Mouse (Mus musculus) midbrain, postnatal 0 days (tissue): ENCODE measurements around the gene Dbnl. TPM values are rescaled to one million over a fixed set of nuclear protein-coding genes. Genes with fewer than 3 reads are reported as not detected.

Experiments
- ATAC-seq: fragments of 200-750 bp; cut with Nextera tagmentation; 2 replicates; pipeline ENCODE4 v1.8.0; 2017; ENCODE audit warnings: moderate number of reproducible peaks, mild to moderate bottlenecking, moderate TSS enrichment, moderate library complexity; ENCODE audit not compliant: low FRiP score
- DNase-seq: peaks from one replicate; pipeline ENCODE4 v3.0.0-alpha.2; 2015; ENCODE audit warnings: low spot score
- H3K27ac ChIP-seq: fragments of 300-500 bp; sonication (generic); 2 replicates; pipeline ENCODE4 v1.5.1; 2014; ENCODE audit warnings: low read depth, mild to moderate bottlenecking, low read length, mixed read lengths
- H3K27me3 ChIP-seq: fragments of 300-500 bp; sonication (generic); 2 replicates; pipeline ENCODE4 v1.6.1; 2014; ENCODE audit warnings: low read length, control low read depth, mixed read lengths; ENCODE audit not compliant: insufficient read depth
- H3K36me3 ChIP-seq: fragments of 300-500 bp; sonication (generic); 2 replicates; pipeline ENCODE4 v1.6.1; 2014; ENCODE audit warnings: low read length, control low read depth, mixed read lengths; ENCODE audit not compliant: insufficient read depth
- H3K4me1 ChIP-seq: fragments of 300-500 bp; sonication (generic); 2 replicates; pipeline ENCODE4 v1.6.1; 2014; ENCODE audit warnings: mild to moderate bottlenecking, control low read depth, antibody characterized with exemption, low read length, mixed read lengths; ENCODE audit not compliant: insufficient read depth
- H3K4me2 ChIP-seq: fragments of 300-500 bp; sonication (generic); 2 replicates; pipeline ENCODE4 v1.6.1; 2014; ENCODE audit warnings: low read depth, mild to moderate bottlenecking, low read length, mixed read lengths; ENCODE audit not compliant: poor library complexity, severe bottlenecking
- H3K4me3 ChIP-seq: fragments of 300-500 bp; sonication (generic); 2 replicates; pipeline ENCODE4 v1.5.1; 2014; ENCODE audit warnings: low read depth, mild to moderate bottlenecking, low read length, moderate library complexity
- H3K9ac ChIP-seq: fragments of 300-500 bp; sonication (generic); replicated peaks from 2 replicates; pipeline ENCODE4 v1.6.1; 2014; ENCODE audit warnings: mild to moderate bottlenecking, low read length, moderate library complexity, mixed read lengths; ENCODE audit not compliant: poor library complexity, severe bottlenecking
- H3K9me3 ChIP-seq: fragments of 300-500 bp; sonication (generic); 2 replicates; pipeline ENCODE4 v1.6.1; 2016; ENCODE audit warnings: low read length, control low read depth
- CTCF ChIP-seq: IDR thresholded peaks from 2 replicates; pipeline ENCODE4 v1.5.1; 2016; ENCODE audit warnings: antibody characterized with exemption, mild to moderate bottlenecking
- WGBS: fragments of 180-500 bp; shearing (Covaris S2); extraction: QIAGEN DNeasy Blood & Tissue Kit; methylation state at CpG from one replicate; pipeline ENCODE4 v1.1.7; 2014; 5-methylcytosine and 5-hydroxymethylcytosine counted together
- polyA plus RNA-seq: library from polyadenylated mRNA; unstranded; fragments of >200 nt; fragmentation: Nextera tagmentation; extraction: Ambion mirVana; gene quantifications from 2 replicates; pipeline ENCODE4 v1.2.1, GENCODE M21; 2015
- total RNA-seq: library from RNA; depleted of rRNA; stranded (reverse); fragments of >200 nt; gene quantifications from 2 replicates; pipeline ENCODE4 v1.2.3, GENCODE M21; 2014

Gene Dbnl
- total and polyA plus RNA-seq, 2 experiments from 2014 or later = 82.2 to 135 TPM

DNA sequence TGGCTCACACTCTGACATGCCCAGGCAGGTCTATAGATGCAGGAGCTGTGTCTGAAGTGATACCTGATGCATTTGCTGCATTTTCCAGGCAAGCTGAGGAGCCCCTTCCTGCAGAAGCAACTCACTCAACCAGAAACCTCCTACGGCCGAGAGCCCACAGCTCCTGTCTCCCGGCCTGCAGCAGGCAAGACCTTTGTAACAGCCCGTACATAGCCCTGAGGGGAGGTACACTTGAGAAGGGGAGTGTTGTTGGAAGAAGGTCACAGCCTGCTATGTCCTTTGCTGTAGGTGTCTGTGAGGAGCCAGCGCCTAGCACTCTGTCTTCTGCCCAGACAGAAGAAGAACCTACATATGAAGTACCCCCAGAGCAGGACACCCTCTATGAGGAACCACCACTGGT lies 9.6 kb downstream of the Dbnl start:
- Histone ChIP-seq H3K4me3 (no peak overlapping the region), H3K27me3 (no peaks in the 10 kb centered on the region), H3K9me3 (no peaks in the 10 kb centered on the region), H3K27ac (no peak overlapping the region), H3K9ac (no peak overlapping the region), H3K36me3 (peaks cover 78% of the 10 kb centered on the region), H3K4me1 (no peaks in the 10 kb centered on the region), H3K4me2 (no peak overlapping the region)
- DNase-seq (no peak), ATAC-seq (no peak)
- no peak for TF ChIP-seq CTCF
- 93% methylated on average over 5 of the region's 5 CpGs for WGBS

DNA sequence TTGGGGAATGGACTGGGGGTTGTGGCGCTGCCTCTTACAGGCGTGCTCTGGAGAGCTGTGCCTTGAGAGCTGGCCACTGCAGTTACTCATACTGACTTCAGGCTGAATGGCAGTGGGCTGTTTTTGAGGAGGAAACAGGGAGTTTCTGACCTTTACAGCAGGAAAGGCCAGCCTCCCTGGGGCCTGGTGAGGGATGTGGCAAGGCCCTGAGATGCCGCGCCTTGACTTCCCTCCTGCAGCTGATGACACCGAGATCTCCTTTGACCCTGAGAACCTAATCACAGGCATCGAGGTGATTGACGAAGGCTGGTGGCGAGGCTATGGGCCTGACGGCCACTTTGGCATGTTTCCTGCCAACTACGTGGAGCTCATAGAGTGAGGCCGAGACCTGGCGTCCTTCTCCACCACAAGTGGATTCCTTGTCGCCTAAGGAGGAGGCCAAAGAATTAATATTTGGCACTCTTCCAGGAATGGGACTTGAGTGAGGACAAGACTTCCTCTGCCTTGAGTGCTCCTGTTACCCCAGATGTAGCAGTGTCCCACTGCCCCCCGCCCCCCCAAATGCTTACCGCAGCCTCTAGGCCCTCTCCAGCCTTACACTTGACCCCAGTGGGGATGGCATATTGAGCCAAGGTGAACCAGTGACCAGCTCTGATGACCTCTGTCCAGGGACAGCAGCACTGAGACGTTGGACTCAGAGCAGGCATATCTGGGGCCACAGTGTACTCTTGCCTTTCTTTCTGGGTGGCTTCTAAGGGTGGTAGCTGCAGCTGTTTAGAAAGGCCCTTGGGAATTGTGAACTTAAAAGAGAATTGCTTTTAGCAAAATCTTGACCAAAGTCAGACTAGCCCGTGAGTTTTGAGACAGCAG lies 11.6 kb downstream of the Dbnl start:
- Histone ChIP-seq H3K4me1 (0 out of 2 replicates have a peak, but pooled peaks cover 5% of the 10 kb centered on the region), H3K4me2 (no peak overlapping the region), H3K36me3 (peaks cover 63% of the 10 kb centered on the region), H3K9ac (no peak overlapping the region), H3K9me3 (no peaks in the 10 kb centered on the region), H3K27me3 (no peaks in the 10 kb centered on the region), H3K4me3 (no peak overlapping the region), H3K27ac (no peak overlapping the region)
- no peak for TF ChIP-seq CTCF
- ATAC-seq (no peak), DNase-seq (no peak)
- WGBS = 90% methylated on average over 17 of the region's 17 CpGs

DNA sequence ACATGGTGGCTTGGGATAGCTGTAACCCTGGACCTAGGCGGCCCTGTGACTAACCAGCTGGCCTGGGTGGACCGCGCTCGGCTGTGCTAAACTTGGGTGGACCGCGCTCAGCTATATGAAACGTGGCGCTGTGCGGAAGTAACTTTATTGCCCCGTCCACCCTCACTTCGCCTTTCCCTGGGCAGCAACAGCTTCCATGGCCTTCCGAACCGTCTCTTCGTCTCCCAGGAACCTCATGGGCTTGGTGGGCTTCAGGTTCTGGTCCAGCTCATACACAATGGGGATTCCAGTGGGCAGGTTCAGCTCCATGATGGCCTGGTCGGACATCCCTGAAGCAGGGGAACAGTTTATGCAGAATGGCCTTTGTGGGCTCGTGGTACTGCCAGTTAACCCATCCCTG lies 13.2 kb downstream of the Dbnl start:
- TF ChIP-seq CTCF = no peak

DNA sequence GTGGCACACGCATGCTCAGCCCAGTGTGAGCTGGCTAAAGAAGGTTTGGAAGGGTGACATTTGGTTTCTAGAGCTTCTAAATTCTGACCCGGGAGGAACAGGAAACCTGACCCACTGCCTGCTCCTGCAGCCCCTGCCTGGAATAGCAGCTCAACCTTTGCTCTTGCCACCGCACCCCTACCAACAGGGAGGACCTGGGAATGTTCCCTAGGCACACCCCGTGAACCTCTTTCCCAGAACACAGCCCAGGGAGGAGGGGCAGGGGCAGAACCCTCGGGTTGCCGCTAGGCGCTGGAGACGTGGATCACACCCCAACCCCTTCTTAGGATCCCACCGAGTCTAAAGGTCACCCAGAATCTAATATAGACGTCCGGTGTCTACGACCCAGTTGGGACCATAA lies 13.7 kb downstream of the Dbnl start:
- Histone ChIP-seq H3K4me3 (no peak overlapping the region), H3K4me2 (no peak overlapping the region), H3K9me3 (no peaks in the 10 kb centered on the region), H3K27ac (no peak overlapping the region), H3K27me3 (no peaks in the 10 kb centered on the region), H3K4me1 (0 out of 2 replicates have a peak, but pooled peaks cover 5% of the 10 kb centered on the region), H3K36me3 (peaks cover 43% of the 10 kb centered on the region), H3K9ac (no peak overlapping the region)
- 75% methylated on average over 12 of the region's 12 CpGs for WGBS
- no peak for TF ChIP-seq CTCF
- ATAC-seq (0 out of 2 replicates have a peak, but pooled peaks have one; percentile 4), DNase-seq (no peak)

More for the DNA sequence above, 13.2 kb downstream of the Dbnl start:
- 95% methylated on average over 16 of the region's 16 CpGs for WGBS
- H3K4me2 ChIP-seq = no peak overlapping the region
- peaks cover 48% of the 10 kb centered on the region for H3K36me3 ChIP-seq
- no peak overlapping the region for H3K9ac ChIP-seq
- no peaks in the 10 kb centered on the region for H3K27me3 ChIP-seq
- no peak overlapping the region for H3K4me3 ChIP-seq
- H3K27ac ChIP-seq = no peak overlapping the region
- H3K4me1 ChIP-seq = 0 out of 2 replicates have a peak, but pooled peaks cover 5% of the 10 kb centered on the region
- H3K9me3 ChIP-seq = no peaks in the 10 kb centered on the region
- DNase-seq (no peak), ATAC-seq (no peak)

DNA sequence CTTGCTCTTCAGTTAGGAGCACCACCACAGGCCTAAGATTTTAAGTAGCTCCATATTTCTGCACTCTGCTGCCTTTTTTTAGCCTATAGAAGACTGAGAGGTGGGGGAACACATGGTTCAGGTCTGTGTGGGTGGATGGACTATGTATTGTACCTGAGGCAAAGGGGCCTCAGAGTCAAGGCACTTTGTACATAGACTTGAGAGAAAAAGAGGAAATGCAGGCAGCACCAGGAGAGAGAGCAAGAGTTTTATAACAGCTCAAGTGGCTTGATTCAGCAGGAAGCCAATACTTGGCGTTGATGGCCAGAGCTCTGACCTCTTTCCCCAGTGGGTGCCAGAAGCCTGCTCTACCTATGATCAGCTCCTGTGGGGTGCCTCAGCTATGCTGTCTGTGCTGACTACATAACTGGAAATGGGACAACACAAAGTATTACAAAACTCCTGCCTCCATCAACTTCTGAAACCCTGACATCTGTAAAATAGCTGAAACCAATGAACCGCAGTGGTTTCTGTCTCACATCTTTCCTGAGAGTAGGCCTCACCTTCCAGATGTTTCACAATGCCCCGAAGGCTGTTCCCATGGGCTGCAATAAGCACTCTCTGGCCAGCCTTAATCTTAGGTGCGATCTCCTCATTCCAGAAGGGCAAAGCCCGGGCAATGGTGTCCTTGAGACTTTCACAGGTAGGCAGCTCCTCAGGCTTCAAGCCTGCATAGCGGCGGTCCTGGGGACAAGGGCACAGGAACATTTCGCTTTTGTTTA lies 14.3 kb downstream of the Dbnl start:
- Histone ChIP-seq H3K9me3 (no peaks in the 10 kb centered on the region), H3K27me3 (no peaks in the 10 kb centered on the region), H3K27ac (no peak overlapping the region), H3K36me3 (peaks cover 37% of the 10 kb centered on the region), H3K9ac (no peak overlapping the region), H3K4me2 (no peak overlapping the region), H3K4me3 (no peak overlapping the region), H3K4me1 (0 out of 2 replicates have a peak, but pooled peaks cover 5% of the 10 kb centered on the region)
- DNase-seq (no peak), ATAC-seq (no peak)
- WGBS = 81% methylated on average over 8 of the region's 8 CpGs
- no peak for TF ChIP-seq CTCF
